Mouse (Mus musculus): ENCODE data around the gene Cd3eap.

Cd3eap gene

DNA sequence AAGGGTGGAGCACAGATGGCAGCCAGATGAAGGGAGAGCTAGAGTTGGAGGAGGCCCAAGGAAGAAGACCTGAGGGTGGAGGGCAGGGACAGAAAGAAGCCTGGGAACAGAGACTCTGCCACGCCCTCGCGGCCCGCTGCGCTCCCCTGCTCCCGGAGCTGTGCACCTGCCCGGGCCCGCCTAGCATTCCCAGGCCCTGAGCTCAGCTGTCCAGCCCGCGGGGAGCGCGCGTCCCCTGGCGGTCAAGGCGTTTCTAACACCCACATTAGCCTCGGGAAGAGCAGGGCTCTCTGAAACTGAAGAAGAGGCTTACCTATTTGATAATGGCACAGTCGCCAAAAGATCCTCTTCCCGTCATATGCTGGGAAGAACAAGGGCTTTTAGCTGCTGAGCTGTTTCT lies 4.6 kb upstream of the Cd3eap start:
- in situ Hi-C loops (cut with MboI, MseI): loop anchor here in 1 of 2 experiments (10.0 kb wide), 1 partner anchor 59 kb away; no protein-coding TSS in a partner anchor

DNA sequence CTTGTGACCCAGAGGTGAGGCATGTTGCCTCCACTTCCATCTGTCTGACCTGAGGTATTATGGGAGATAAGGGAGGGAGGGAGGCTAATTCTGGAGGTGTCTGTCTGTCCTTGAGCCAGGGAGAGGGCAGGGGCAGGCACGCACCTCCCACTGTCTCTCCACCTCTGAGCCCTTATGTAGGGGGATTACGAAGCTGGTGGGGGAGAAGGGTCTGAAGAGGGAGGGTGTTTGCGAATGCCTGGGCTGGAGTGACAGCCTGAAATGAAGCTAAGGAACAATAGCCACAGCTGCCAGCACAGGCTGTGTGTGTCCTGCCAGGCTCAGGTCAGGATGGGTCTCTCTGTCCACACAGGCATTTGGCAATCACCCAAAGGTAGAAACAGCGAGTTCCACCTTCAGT lies 3.0 kb upstream of the Cd3eap start:
- in situ Hi-C loops (cut with MboI, MseI): loop anchor here in 1 of 2 experiments (10.0 kb wide), 1 partner anchor 57 kb away; no protein-coding TSS in a partner anchor

DNA sequence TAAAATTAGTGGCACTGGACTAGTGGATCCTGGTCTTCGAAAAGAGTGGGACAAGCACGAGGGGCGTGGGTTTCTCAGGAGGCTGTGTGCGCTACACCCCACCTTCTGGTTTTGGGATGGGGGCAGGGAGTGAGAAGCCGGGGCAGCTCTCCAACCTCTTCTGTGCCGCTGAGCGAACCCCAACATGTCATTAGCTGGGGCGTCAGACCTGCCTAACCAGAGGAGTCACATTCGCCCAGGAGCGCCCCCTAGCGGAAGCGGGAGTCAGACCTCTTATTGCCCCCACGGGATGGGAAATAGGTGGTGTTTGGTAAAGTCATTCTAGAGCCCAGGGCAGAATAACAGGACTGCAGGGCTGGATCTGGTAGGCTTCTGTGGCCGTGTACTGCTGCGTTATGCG lies 2.4 kb upstream of the Cd3eap start:
- in situ Hi-C loops (cut with MboI, MseI): loop anchor here in 1 of 2 experiments (10.0 kb wide), 1 partner anchor 57 kb away; no protein-coding TSS in a partner anchor

DNA sequence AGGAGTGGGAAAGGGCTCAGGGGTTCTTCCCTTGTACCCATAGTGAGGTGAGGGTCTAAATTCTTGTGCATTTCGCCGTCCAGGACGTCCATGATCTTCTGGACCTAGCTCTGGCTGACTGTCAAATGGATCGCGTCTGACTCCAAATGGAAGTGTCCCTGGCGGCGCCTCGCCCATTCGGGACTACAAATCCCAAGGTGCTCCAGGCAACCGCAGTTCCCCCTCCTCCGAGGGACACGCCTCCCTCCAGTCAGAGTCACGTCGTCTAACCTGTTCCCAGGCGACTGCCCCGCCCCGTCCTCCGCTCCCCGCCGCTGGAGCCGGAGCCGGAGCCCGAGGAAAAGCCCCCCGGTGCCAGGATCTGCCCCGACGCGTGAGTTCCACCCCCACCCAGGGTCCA lies 1.7 kb upstream of the Cd3eap start:
- in situ Hi-C loops (cut with MboI, MseI): loop anchor here in 1 of 2 experiments (10.0 kb wide), 1 partner anchor 56 kb away; no protein-coding TSS in a partner anchor

DNA sequence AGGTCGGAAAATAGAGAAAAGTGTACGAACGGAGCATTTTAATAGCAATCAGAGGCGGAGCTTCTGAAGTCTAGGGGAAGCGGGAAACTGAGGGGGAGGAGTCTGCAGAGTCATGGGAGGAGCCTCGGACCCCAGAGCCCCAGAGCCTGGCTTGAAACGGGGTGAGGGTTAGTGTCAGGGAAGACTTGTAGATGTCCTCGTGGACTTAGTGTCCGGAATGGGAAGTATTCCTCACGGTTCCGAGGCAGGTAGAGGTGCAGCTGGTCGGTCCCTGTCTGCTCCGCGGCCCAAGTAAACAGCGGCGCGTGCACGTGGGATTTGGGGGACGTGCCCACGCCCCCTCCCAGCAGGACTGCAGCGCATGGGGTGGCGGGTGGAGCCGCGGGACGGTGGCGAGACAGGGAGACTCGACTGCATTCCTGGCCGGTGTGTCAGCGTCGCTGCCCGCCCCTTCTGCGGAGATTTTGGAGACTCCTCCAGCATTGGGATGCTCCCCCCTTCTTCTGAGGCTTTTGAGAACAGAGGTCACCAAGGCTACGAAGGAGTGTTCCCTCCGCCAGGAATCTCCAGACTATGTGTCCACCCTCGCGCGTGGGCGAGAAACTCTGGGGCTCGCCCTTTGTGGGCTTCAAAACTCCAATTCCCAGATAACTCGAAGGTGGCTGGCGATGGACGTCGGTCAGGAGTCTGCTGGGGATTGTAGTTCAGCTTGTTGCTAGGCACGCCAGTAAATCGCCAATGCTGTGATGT lies 784 bp upstream of the Cd3eap start:
- in situ Hi-C loops (cut with MboI, MseI): loop anchor here in 1 of 2 experiments (10.0 kb wide), 1 partner anchor 55 kb away; no protein-coding TSS in a partner anchor

DNA sequence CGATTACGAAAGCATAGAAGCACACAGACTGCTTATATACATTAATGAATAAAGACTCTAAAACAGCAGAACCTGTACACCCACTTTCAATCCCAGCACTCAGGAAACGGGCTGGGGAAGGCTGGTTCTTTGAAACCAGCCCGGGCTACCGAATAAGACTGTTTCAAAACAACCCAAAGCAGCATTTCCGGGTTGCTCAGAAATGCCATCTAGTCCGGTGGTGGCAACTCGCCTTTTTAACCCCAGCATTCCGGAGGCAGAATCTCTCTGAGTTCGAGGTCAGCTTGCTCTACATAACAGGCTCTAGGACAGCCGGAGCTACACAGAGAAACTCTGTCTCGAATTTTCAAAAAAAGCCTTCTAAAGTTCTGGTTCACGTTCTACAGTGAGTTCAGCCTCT lies 649 bp downstream of the Cd3eap start:
- in situ Hi-C loops (cut with MboI, MseI): no loop called here

DNA sequence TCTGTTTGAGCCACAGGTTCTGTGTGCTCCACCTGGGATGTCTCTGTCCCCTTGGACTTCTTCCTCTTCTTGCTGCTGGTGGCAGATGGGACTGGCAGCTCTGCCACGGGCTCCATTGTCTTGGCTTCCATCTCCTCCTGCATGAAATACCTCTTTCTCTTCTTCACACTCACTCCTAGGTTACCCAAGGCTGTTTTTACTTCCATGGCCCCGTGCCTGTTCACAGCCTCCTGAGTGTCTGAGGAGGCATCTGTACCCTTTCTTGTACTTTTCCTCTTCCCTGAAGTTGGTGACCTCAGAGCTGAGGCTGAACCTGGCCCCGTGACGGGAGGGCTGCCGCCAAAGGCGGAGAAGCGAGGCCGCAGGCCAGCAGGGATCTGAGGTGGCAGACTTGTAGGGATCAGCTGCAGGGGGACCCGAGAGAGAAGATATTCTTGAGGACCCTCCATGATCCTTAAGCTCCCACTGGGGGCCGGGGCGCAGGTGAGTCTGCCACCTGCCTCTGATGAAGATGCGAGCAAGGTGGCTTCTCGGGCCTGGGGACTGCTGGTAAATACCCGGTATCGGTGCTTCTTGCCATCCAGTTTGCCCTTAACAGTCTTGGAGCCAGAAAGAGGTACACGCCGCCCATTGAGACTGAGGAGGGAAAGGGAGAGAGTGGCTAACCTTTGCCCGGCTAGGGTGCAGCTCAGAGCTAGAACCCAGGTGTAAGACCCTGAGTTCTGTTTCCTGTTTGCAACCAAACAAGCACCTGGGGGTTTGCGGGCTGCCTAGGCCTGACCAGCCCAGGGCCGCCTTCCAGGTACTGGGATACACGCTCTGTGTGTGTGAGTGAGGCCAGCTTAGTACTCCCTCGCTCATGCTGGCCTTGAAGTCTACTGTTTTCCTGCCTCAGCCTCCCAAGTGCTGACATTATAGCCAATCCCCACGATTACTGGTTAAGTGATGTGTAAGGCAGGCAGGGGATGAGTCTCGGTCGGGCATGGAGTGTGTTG lies 1.6 kb downstream of the Cd3eap start:
- in situ Hi-C loops (cut with MboI, MseI): no loop called here

DNA sequence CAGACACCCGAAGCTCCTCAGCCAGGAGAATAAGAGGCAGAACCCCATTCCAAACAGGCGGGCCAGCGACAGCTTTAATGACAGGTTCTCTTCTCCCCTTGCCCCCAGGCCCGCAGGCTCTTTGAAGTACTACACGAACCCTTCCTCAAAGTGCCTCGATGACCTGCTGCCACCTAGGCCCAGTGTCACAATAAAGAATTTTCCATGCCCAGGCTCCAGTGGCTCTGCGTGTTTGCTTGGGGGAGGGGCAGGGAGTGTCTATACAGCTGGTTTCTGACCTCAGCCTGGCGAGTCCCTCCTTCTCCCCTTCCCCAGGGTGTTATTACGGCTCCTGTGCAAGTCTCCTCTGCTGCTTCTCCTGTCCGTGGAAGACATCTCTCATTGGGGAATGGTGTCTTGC lies 3.0 kb downstream of the Cd3eap start:
- in situ Hi-C loops (cut with MboI, MseI): no loop called here

DNA sequence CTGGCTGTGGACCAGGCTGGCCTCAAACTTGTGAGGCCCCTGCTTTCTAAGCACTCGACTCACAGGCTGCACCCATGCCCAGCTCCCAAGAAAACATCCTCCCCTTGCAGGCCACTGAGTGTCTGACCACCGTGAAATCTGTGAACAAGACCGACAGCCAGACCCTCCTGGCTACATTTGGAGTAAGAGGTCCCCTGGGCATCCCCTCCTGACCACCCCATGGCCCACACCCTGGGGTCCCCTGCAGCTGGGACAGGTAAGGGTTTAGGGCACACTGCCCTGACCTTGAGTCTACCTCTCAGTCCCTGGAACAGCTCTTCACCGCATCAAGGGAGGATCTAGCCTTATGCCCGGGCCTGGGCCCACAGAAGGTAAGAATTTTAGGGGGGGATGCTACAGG lies 4.3 kb downstream of the Cd3eap start:
- in situ Hi-C loops (cut with MboI, MseI): no loop called here

DNA sequence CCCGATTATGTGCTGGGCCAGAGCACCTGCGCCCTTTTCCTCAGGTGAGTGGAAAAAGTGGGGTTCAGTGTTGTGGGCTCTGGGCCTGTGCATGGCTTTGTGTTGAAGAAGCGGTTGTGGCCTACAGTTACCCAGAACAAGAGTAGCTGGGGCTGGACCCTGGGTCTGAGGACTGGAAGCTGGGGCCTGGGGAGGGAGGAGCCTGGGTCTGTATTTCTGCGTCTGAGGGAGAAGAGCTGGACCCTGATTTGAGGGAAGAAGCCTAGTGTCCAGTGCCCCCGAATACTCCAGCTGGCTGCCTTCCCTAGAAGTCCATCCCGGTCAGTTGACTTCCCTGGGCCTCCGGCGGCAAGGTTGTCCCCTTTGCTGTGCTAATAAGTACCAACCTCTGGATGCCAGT lies 9.1 kb downstream of the Cd3eap start:
- in situ Hi-C loops (cut with MboI, MseI): no loop called here

DNA sequence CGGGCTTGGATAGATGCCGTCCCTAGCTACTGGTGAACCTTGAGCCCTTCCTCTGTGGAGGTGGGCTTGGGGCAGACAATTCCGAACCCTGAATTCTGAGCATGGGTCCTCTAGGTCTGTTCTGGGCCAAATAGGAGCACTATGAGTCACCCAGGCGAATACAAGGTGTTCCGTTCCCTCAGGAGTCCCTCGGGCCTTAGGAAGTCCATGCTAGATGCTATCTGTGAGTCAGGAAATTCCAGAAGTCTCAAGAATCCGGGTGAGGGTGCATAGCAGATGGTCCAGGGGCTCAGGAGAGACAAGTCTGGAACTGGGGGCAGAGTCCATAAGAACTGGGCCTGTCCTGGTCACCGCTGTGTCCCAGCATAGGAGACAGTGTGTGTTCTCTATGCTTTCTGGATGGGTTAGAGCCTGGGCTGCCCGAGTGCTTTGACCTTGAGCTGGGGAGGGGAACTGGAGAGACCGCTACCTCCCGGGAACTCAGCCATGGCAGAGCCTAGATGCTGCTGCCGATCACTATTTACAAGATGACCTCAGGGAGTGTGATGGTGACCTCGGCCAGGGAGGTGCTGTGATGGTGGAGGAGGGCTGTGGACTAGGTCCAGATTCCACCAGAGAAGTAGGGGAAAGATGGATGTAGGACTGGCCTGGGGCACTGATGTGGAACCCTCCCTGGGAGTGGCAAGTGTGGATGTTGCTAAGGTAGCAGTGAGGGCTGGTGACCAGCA lies 9.9 kb downstream of the Cd3eap start:
- in situ Hi-C loops (cut with MboI, MseI): no loop called here

DNA sequence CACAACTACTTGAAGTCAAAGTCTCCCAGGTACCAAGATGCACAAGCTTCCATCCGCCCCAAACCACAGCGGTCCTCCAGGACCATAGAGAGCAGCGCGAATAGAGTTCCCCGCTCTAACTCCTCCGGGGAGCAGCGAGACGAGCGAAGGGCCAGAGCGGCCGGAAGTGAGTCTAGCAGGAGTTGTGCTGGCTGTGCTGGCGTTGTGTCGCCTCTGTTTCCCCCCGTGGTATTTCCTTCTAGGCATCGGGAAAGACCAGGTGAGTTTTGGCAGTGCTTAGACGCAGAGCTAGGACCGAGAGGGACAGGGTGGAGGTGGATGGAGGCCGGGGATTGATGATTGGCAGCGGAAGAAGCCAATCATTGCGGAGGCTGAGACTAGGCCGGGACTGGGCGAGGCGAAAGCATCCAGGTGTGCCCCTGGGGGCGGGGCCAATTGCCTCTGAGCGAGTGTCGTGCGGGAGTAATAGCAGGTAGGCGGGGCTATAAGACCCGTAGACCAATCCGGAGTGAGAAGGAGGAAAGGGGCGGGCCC lies 14.3 kb downstream of the Cd3eap start:
- in situ Hi-C loops (cut with MboI, MseI): loop anchor here (5.0 kb wide), 1 partner anchor 38 kb away; no protein-coding TSS in a partner anchor

DNA sequence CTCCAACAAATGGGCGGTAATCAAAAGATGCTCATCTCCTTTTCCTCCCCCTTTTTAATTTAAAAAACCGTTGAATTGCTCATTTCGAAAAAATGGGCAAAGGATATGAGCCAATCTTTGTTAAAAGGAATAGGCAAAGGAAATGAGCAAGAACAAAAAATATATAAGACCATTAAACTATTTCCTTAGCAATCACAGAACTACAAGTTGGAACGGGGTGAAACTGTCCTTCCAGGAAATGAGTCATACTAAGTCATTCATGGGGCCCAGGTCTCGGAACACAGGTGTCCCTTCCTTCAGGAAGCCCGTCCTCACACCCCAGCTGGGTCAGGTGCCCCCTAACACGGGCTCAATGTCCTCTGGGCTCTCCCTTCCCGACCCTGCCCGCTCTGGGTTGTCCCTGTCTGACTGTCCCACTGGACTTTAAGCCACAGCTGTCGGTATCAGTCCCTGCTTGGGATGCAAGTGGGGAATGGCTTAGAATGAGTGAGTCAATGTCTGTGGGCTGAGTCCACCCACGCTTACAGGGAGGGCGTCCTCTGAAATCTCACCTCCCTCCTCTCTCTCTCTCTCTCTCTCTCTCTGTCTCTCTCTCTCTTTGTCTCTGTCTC lies 14.9 kb downstream of the Cd3eap start, which contains the start of gene Ercc1:
Gene Ercc1 (plus strand): TSS at position 542 of the 611 bp plus-strand sequence.
- in situ Hi-C loops (cut with MboI, MseI): loop anchor here (5.0 kb wide), 1 partner anchor 37 kb away; no protein-coding TSS in a partner anchor

DNA sequence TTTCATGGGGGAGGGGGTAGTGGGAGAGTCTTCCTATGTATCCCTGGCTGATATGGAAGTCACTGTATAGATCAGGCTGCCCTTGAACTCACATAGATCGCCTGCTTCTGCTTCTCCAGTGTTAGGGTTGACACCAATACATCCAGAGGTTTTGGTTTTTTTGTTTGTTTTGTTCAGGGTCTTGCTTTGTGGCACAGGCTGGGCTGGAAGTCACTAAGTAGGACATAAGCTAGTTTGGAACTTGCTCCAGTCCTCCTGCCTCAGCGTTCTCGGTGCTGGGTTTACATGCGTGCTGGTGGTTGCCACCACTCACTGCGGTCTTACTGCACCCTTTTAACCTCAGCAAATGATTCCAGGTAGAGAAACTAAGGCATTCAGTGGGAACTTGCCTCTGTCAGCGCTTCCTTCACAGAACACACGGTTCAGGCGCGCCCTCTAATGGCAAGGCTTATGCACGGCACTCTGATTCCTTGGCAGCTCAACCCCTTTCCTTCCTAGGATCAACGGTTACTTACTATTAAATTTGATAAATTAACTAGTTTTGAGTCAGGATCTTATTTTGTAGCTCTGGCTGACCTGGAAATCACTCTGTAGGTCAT lies 16.0 kb downstream of the Cd3eap start:
- in situ Hi-C loops (cut with MboI, MseI): loop anchor here (5.0 kb wide), 1 partner anchor 36 kb away; no protein-coding TSS in a partner anchor

DNA sequence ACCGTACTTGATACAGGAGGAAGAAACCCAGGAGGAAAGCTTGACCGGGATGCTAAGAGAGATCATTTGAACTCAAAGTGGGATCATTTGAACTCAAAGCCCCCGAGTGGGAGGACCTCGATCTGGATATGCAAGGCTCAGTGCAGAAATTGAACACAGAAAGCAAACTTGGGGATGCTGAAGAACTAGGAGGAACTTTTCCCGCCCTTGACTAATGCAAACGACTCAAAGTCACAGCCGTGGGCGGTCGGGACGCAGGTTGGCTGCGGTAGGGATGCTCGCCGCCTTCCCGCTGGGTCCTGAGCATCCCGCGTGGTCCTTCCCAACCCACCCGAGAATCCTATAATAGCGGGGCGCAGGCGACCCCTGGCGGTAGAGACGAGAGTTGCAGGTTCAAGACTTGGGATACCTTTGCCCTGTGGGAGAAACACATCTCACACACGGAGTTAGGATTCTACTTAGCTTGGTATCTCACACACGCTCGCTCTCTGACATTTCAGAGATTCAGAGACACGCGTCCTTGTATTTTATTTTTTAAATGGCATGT lies 16.7 kb downstream of the Cd3eap start:
- in situ Hi-C loops (cut with MboI, MseI): loop anchor here (5.0 kb wide), 1 partner anchor 35 kb away; no protein-coding TSS in a partner anchor

DNA sequence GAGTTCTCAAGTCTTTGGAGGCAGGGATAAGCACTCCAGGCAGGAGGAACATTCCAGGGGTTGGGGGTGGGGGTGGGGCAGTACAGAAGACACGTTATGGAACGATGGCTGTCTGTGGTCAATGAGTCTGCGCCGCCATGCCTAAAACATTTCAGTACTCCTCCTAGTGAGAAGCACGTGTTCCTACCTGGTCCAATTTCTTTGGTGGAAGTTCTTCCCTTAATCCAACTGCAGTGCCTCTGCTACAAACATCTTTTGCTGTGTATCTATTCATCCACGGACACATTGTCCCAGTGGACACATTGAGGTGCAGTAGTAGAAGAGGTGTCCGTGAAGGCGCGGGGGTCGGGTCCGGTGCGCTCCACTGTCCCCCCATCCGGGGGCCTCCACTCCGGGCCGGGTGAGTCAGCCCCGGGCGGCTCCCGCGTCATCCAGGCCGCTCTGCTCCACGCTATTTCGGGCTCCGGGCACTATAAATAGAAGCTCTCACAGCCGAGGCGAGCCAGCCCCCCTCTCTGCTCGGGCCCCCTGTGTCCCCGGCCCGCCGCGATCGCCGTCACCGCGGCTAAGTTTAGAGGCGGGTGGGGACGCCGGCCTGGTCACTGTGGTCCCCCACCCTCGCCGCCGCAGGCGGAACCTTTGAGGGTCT lies 17.4 kb downstream of the Cd3eap start:
- in situ Hi-C loops (cut with MboI, MseI): loop anchor here (5.0 kb wide), 1 partner anchor 35 kb away; no protein-coding TSS in a partner anchor

DNA sequence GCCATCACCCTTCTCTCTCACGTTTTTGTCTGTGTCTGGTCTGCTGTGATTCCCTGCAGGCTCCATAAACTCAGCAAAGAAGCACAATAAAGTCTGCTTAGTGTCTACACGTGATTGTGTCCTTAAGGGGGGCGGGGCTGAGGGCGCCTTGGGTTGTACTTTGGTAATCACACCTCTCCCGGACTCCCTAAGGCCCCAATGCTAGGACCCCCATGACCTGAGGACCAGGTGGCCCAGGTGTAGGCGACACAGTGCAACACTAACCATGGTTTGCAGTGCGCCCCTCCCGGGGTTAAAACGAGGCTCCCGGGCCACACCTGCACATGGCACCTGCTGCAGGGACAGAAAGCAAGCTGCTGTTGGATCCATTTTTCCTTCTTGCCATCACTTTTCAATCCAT lies 18.0 kb downstream of the Cd3eap start:
- in situ Hi-C loops (cut with MboI, MseI): loop anchor here (5.0 kb wide), 1 partner anchor 34 kb away; no protein-coding TSS in a partner anchor

DNA sequence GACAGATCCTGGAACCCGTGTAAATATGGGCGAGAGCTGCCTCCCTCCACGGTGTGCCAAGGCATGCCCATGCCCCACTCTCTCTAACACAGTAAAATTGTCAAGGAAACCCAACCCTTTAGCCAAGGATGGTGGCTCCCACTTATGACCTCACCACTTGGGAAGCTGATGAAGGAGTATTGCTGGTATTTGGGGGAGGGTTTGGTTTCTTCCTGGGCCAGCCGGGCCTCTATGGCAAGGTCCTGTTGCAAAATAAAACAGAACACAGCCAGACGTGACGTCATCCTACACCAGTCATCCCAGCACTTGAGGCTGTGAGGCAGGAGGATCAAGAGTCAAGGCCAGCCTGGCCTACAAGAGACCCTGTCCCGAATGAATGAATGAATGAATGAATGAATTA lies 20.7 kb downstream of the Cd3eap start:
- in situ Hi-C loops (cut with MboI, MseI): no loop called here

DNA sequence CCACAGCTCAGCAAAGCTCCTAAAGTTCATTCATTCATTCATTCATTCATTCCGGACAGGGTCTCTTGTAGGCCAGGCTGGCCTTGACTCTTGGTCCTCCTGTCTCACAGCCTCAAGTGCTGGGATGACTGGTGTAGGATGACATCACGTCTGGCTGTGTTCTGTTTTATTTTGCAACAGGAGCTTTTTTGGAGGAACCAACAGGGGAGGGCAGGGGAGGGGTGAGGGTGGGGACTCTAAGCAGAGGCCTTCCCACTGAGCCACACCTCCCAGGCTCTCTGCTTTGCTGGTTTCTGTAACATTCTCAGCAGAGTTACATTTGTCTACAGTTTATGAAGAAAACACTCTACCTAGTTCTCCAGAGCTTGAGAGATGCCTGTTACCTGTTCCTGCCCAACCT lies 21.2 kb downstream of the Cd3eap start:
- in situ Hi-C loops (cut with MboI, MseI): no loop called here

Measured in T-helper 17 cell (primary cell).